Mouse (Mus musculus) gastrocnemius, postnatal 36 days (tissue): ENCODE measurements at regions not wholly inside any gene's neighbourhood (a gene's known extent, or its start where the extent isn't known, plus 50 kb on each side); places are given as distances from the start of the nearest gene placed in this dataset.
A peak's percentile ranks its signal among the peaks of the same experiment; 100 is the strongest.

Source experiments
- DNase-seq, 2 experiments: peaks; one replicate each; pipeline ENCODE4 v3.0.0; 2022
- intact Hi-C: fragments of 180-260 bp; cut with DNase I; formaldehyde crosslinking; loops from one replicate; pipeline ENCODE4 v1.15.1; 2025

- intact Hi-C loops, result no loop called here
Observed at GRCm38 (mm10) chr15:5507545-5507913, 263.5 kb upstream of the Ptger4 start.

DNA sequence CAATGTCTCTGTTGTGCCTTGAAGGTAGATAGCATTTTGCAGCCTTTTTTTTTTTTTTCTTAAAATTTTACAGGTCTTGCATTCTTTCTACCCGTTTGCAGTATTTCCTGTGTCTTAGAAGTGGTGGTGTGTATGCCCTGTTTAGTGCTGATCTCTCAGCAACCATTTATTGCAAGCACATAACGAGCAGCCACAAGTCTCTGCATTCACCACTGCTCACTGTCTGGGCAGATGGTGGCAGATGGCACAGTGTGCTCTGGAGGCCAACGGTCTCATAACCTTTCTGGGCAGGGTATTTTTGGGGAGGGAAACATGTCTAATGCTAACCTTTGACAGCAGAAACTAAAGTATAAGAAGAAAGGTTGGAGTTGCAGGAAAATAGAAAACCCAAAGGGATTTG lies 266.1 kb upstream of the Ptger4 start:
- intact Hi-C loops, result no loop called here
- no peak for DNase-seq

More at GRCm38 (mm10) chr15:5507545-5507913, 263.5 kb upstream of the Ptger4 start:
- no peak for DNase-seq

DNA sequence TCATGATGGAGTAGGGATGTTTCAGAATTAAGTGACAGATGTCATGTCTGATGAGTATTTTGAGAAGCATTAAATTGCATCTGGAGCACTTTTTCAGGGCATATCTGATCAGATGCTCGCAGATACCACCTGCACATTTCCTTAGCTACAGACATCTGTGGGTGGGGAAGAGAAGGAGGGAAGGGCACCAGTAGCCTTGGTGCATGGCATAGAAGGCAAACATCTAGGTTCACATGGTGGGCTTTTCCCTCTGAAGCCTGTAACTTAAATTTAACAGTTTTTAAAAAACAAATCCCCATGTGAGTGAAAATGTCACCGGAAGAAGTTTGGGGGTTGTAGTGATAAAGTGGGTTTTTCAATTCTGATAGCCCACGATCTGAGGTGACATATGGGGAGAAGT lies 267.1 kb upstream of the Ptger4 start:
- intact Hi-C loops, result no loop called here

DNA sequence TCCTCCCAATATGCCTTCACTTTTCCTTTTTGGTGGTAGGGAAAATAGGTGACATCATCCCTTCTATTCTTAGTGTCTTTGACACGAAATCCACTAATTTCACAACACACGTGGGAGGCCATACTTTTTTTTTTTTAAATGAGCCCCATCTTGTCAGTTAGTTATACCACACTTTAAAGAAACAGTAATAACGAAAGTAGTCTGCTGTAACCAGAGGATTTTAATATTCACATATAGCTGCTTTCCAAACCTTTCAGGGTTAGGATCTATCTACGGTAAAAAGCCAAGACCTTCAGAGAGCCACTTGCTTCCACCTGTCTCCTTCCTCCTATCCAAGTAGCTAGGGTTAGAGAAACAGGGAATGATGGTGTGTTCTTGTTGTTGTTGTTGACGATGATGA lies 268.6 kb upstream of the Ptger4 start:
- no peak for DNase-seq
- intact Hi-C loops, result no loop called here

More for the DNA sequence above, 267.1 kb upstream of the Ptger4 start:
- DNase-seq, result no peak

DNA sequence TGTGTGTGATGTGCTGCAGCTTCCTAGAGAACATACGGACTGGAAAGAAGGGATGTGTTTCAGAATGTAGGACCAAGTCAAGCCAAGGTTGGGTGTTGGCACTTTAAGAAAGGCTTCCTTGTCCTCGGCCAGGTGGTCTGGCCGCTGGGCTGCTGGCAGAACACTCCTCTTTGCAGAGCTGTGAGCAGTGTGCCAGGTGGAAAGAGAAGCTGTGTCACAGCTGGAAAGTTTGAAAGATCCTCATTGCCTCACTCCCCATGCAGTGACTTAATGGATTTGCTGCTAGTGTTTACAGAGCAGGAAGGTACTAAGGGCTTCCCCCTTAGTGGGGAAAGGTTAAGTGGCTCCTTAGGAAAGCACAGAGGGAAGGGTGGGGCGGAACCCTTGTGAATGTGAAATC lies 269.2 kb upstream of the Ptger4 start:
- DNase-seq, result peak in 1 of 2 experiments; percentile 19
- intact Hi-C loops, result no loop called here

DNA sequence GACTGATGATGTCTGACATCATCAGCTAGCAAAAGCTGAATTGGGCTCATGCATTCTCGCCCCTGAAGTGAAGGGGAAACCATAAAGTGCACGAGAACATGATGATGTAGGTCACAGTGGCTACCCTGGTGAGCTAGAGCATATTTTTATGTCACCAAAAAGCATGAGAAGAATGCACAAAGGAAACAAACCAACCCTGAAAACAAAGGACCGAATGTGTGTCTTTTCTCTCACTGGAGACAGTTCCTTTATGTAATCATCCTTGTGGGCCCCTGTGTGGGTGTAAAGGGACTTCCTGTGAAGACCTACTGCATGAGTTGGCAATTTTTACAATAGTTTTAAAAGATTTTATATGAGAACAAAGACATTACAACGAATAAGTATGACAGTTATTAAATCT lies 270.2 kb upstream of the Ptger4 start:
- intact Hi-C loops, result no loop called here
- no peak for DNase-seq

GRCm38 (mm10) chr15:5517244-5517966 lies 273.4 kb upstream of the Ptger4 start:
- DNase-seq, result no peak
- intact Hi-C loops, result no loop called here

DNA sequence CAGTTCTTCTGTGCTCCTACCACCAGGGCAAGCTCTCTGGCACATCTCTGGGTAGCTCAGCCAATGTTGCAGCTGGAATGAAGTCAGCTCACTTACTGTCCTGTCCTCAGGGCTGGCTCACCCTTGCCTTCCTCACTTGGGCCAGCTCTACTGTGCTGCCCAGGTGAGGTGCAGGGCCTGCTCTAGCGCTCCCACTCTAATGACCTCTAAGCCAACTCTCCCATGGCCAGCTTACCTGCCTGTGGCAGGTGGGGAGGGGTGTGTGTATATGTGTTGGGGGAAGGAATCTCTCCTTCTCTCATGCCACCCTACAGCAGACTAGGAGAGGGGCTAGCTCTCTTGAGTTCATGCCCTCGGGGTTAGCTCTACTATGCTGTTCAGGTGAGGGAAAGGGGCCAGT lies 275.6 kb upstream of the Ptger4 start:
- intact Hi-C loops, result no loop called here
- DNase-seq, result no peak

DNA sequence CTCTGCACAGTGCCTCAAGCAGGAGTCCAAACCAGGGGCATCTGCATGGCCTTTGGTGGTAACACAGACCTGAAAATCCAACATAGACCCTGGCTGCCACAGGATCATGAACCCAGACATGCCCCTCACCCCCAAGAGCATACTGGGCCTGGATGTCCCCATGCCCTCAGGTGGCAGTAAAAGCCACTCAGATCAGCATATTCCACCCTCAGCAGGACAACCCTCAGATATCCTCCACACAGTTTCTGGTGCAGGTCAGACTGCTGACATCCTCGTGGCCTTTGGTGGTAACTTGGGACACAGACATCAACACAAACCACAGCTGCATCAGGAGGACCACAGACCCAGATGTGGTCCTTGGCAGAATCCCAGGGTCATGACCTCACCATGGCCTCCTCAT lies 276.0 kb upstream of the Ptger4 start:
- intact Hi-C loops, result no loop called here
- DNase-seq, result no peak

GRCm38 (mm10) chr15:5528619-5529018 lies 284.6 kb upstream of the Ptger4 start:
- intact Hi-C loops, result no loop called here
- no peak for DNase-seq

DNA sequence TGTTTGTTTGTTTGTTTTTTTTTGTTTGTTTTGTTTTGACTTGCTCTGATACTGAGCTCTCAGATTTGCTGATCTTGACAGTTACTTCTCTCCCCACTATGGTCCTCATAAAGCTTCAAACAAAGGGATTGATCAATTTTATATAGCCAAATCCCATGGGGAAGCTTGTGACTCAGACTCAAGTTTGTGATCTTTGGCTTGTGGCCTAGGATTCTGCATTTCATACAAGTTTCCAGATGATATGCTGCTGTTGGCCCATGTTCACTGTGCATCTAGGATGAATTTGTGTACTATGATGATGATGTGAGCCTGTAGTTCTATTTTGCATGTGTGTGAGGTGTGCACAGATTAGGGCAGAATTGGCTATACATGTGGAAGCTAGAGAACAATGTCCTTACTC lies 289.7 kb upstream of the Ptger4 start:
- no peak for DNase-seq
- intact Hi-C loops, result no loop called here

- intact Hi-C loops, result no loop called here
- DNase-seq, result no peak
Observed at GRCm38 (mm10) chr15:5537432-5537831, 293.4 kb upstream of the Ptger4 start.

DNA sequence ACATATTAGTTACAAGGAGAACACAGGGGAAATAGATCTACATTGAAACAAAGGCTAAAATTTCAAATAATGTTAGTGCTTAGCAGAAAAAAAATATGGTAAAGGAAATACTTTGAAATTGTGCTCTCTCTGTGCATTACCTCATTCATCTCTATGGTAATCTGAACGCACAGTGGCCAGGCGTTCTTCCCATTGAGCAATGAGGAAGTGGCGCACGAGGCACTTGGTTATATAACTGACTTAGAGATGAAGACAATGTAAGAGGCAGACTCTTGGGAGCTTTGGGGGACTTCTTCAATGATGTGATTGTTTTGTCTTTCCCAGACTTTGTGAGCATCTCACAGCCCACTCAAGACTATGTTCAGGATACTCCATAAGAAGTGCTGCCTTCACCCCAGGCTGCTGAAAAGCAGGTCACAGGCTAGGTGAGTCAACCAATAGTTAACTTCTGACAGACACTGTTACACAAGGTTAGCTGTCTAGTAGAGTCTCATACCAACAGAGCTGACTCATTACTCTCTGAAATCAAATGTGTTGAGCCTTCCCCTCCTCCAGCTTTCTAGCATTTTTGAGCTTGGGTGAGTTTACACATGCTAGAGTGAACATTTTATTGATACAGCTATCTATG lies 295.4 kb upstream of the Ptger4 start:
- intact Hi-C loops, result no loop called here
- DNase-seq, result no peak

GRCm38 (mm10) chr15:5554526-5554925 lies 310.5 kb upstream of the Ptger4 start:
- intact Hi-C loops, result no loop called here
- DNase-seq, result no peak

GRCm38 (mm10) chr15:5554926-5555325 lies 310.9 kb upstream of the Ptger4 start:
- no peak for DNase-seq
- intact Hi-C loops, result no loop called here

GRCm38 (mm10) chr15:5555381-5556066 lies 311.5 kb upstream of the Ptger4 start:
- intact Hi-C loops, result no loop called here
- no peak for DNase-seq

DNA sequence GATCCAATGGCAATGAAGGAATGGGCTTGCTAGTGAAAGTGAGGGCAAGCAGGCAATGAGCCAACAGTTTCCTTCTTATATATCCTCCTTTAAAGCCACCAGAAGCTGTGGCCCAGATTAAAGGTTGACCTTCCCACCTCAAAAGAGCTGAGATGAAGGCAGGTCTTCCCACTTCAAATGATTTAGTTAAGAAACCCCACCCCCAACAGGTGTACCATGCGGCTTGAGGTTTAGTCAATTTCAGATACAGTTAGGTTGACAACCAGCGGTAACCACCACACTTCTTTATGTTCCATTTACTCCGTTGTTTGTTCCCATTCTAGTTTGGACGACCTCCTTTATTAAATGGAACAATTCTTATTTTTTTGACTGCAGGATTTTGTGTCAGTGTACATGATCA lies 317.8 kb upstream of the Ptger4 start:
- intact Hi-C loops, result no loop called here
- no peak for DNase-seq

- intact Hi-C loops, result no loop called here
Observed at GRCm38 (mm10) chr15:5574366-5574765, 330.4 kb upstream of the Ptger4 start.

DNA sequence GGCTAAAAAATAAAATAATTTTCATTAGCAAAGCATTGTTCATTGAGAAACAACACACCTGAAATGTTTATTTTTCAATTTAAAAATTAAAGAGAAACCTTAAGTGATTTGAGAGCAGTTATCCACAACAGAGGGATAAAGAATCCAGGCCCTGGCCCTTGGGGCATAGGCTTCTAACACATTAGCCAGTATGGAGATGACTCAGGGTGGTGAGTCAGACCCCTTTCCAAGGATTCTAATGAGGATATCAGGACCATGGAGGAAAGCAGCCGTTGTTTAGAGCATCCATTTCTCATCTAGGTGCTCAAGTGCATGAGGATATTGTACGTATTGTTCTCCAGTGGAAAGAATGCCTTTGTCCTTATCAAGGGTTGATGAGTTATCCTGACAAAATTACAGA lies 335.6 kb upstream of the Ptger4 start:
- no peak for DNase-seq
- intact Hi-C loops, result no loop called here

More at GRCm38 (mm10) chr15:5574366-5574765, 330.4 kb upstream of the Ptger4 start:
- no peak for DNase-seq

DNA sequence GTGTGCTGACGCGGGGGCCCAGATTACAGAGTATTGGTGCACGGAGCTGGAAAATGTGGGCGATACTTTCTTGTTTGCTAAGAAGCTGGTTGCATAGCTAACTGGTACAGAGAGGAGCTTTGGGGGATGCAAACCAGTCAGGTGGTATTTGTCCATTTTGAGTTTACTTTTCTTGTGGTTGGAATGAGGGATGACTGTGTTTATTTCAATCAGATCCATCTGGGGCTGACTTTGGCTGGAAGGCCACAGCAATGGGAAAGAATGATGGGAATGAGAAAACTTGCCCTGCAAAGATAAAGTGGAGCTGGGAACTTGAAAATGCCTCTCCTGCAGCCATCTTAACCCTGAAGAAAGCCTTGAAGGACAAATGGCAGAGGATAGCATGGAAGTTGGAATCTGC lies 336.4 kb upstream of the Ptger4 start:
- no peak for DNase-seq
- intact Hi-C loops, result no loop called here

DNA sequence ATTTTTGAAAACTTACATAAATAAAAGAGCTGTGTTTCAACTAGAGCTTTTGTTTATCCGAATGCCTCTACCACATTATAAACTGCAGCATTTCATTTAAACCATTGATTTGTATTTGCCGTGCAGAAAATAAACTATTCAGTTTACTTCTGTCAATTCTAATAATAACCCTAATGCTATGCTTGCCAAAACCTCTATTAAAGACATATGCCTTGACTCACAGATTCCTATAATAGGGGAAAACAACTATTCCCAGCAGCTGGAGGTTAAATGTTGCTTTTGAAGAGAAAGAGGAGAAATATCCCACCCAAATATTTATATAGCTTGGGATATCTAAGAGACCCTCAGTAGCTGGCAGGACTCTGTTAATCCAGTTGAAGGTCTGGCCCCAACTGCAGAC lies 340.4 kb upstream of the Ptger4 start:
- intact Hi-C loops, result no loop called here
- no peak for DNase-seq

- DNase-seq, result no peak
- intact Hi-C loops, result no loop called here
Observed at GRCm38 (mm10) chr15:5604732-5605266, 360.8 kb upstream of the Ptger4 start.
